Mouse (Mus musculus): Measurements from ENCODE around the gene Tead1. TPM values are rescaled to one million over a fixed set of nuclear protein-coding genes. Genes with fewer than 3 reads are reported as not detected.

Tead1 gene
- total and polyA plus RNA-seq, 3 experiments: 39.5 to 195 (median 169) TPM

DNA sequence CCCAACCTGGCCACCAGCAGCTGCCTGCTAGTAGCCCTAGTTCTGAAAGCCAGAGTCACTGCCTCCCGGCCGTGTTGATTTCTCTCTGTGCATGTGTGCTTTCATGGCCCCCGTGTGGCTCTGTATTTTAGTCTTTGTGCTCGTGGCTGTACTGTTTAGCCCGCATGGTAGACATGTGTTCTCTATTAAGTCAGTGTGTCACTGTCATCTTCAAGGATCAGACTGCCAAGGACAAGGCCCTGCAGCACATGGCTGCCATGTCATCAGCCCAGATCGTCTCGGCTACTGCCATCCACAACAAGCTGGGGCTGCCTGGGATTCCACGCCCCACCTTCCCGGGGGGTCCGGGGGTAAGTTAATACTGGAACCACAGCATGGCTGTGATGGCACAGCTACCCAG lies 177.5 kb downstream of the Tead1 start:
- intact Hi-C loops (cut with DNase I): no loop called here
- Histone ChIP-seq H3K79me2 (replicated peaks; ENCODE audit: control insufficient read depth, insufficient read depth, low read length) (no peaks in the 10 kb centered on the region), H3K4me3 (no peak overlapping the region), H3K36me3 (ENCODE audit: control insufficient read depth, insufficient read depth, low read length) (peaks cover 2% of the 10 kb centered on the region; the same call in 1 of the 2 replicates), H3K4me1 (ENCODE audit: control insufficient read depth, insufficient read depth, low read length) (peaks cover 17% of the 10 kb centered on the region), H3K9ac (ENCODE audit: low read depth, low read length) (no peak overlapping the region), H3K27me3 (ENCODE audit: control insufficient read depth, insufficient read depth, low read length) (no peaks in the 10 kb centered on the region), H3K27ac (peak overlapping the region; percentile 32)
- no peak for DNase-seq
- TF ChIP-seq POLR2A (IDR thresholded peaks at IDR 0.05; ENCODE audit: insufficient read depth, low read depth, low read length): no peak
- TF ChIP-seq EP300 (IDR thresholded peaks at IDR 0.05; ENCODE audit: insufficient read depth, low read depth, low read length): no peak
- no peak for TF ChIP-seq CTCF (IDR thresholded peaks at IDR 0.05)
- WGBS: 64% methylated on average over 10 of the region's 10 CpGs

DNA sequence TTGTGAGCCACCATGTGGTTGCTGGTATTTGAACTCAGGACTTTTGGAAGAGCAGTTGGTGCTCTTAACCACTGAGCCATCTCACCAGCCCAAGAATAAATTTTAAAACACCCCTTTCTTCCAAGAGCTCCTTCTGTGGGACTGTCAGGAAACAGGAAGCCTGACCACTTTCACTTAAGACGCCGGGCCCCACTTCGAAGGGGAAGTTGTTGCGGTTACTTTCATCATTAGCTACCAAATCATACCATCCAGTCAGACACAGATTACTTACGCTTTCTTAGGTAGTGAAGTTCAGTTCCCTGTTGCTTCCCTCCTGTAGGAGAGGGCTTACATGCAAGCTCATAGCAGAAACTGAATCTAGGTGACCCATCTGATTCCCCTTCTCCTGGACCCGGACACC lies 180.8 kb downstream of the Tead1 start:
- intact Hi-C loops (cut with DNase I): no loop called here

GRCm38 (mm10) chr7:112862086-112862485 lies 183.0 kb downstream of the Tead1 start:
- intact Hi-C loops (cut with DNase I): no loop called here
- TF ChIP-seq EP300 (IDR thresholded peaks at IDR 0.05; ENCODE audit: insufficient read depth, low read depth, low read length) (no peak), POLR2A (IDR thresholded peaks at IDR 0.05; ENCODE audit: insufficient read depth, low read depth, low read length) (no peak), CTCF (IDR thresholded peaks at IDR 0.05) (no peak)
- no peak overlapping the region for H3K9ac ChIP-seq (ENCODE audit: low read depth, low read length)
- DNase-seq: no peak
- H3K27me3 ChIP-seq (ENCODE audit: control insufficient read depth, insufficient read depth, low read length): no peaks in the 10 kb centered on the region
- no peak overlapping the region for H3K27ac ChIP-seq
- H3K36me3 ChIP-seq (ENCODE audit: control insufficient read depth, insufficient read depth, low read length): no peaks in the 10 kb centered on the region
- WGBS: 92% methylated on average over 5 of the region's 5 CpGs
- no peak overlapping the region for H3K4me3 ChIP-seq
- 0 out of 2 replicates have a peak, but pooled peaks cover 1% of the 10 kb centered on the region for H3K4me1 ChIP-seq (ENCODE audit: control insufficient read depth, insufficient read depth, low read length)
- H3K79me2 ChIP-seq (replicated peaks; ENCODE audit: control insufficient read depth, insufficient read depth, low read length): no peaks in the 10 kb centered on the region

More for the DNA sequence above, 180.8 kb downstream of the Tead1 start:
- no peak for DNase-seq
- Histone ChIP-seq H3K4me3 (no peak overlapping the region), H3K4me1 (ENCODE audit: control insufficient read depth, insufficient read depth, low read length) (peaks cover 11% of the 10 kb centered on the region), H3K36me3 (ENCODE audit: control insufficient read depth, insufficient read depth, low read length) (0 out of 2 replicates have a peak, but pooled peaks cover 2% of the 10 kb centered on the region), H3K79me2 (replicated peaks; ENCODE audit: control insufficient read depth, insufficient read depth, low read length) (no peaks in the 10 kb centered on the region), H3K27me3 (ENCODE audit: control insufficient read depth, insufficient read depth, low read length) (no peaks in the 10 kb centered on the region), H3K9ac (ENCODE audit: low read depth, low read length) (no peak overlapping the region), H3K27ac (no peak overlapping the region)
- no peak for TF ChIP-seq CTCF (IDR thresholded peaks at IDR 0.05)
- TF ChIP-seq EP300 (IDR thresholded peaks at IDR 0.05; ENCODE audit: insufficient read depth, low read depth, low read length): no peak
- no peak for TF ChIP-seq POLR2A (IDR thresholded peaks at IDR 0.05; ENCODE audit: insufficient read depth, low read depth, low read length)
- WGBS: 52% methylated on average over 6 of the region's 6 CpGs

DNA sequence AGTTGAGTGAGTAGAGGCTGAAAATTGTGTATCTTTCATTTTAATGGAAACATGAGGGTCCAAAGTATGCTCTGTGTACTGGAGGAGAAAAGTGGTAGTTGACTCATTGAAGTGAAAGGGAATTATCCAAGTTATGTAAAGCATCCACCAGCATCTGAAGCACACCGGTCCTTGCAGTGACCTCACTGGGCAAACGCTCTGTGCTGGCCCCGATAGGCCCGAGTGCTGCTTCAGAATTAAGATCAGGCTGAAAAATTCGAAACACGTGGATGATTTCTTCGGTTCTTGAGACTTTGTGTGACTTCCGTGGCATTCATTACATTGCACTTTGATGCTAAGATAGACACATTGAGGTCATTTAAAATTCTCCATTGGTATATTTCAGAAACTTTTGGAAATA lies 185.1 kb downstream of the Tead1 start:
- no peaks in the 10 kb centered on the region for H3K79me2 ChIP-seq (replicated peaks; ENCODE audit: control insufficient read depth, insufficient read depth, low read length)
- H3K4me3 ChIP-seq: no peak overlapping the region
- H3K36me3 ChIP-seq (ENCODE audit: control insufficient read depth, insufficient read depth, low read length): no peaks in the 10 kb centered on the region
- TF ChIP-seq POLR2A (IDR thresholded peaks at IDR 0.05; ENCODE audit: insufficient read depth, low read depth, low read length): no peak
- TF ChIP-seq CTCF (IDR thresholded peaks at IDR 0.05): no peak
- TF ChIP-seq EP300 (IDR thresholded peaks at IDR 0.05; ENCODE audit: insufficient read depth, low read depth, low read length): no peak
- H3K27ac ChIP-seq: no peak overlapping the region
- 67% methylated on average over 8 of the region's 8 CpGs for WGBS
- intact Hi-C loops (cut with DNase I): loop anchor here (2.0 kb wide), 1 partner anchor 185 kb away; the partner anchor contains the start of gene Tead1
- H3K9ac ChIP-seq (ENCODE audit: low read depth, low read length): no peak overlapping the region
- no peak for DNase-seq
- H3K4me1 ChIP-seq (ENCODE audit: control insufficient read depth, insufficient read depth, low read length): peaks cover 3% of the 10 kb centered on the region; the same call in 1 of the 2 replicates
- H3K27me3 ChIP-seq (ENCODE audit: control insufficient read depth, insufficient read depth, low read length): no peaks in the 10 kb centered on the region

GRCm38 (mm10) chr7:112865739-112866138 lies 186.6 kb downstream of the Tead1 start:
- H3K27ac ChIP-seq: no peak overlapping the region
- DNase-seq: peak; percentile 72 to 77
- intact Hi-C loops (cut with DNase I): loop anchor here (2.0 to 5.0 kb wide), 4 partner anchors 78 to 203 kb away; partner anchors contain the start of gene Tead1
- H3K36me3 ChIP-seq (ENCODE audit: control insufficient read depth, insufficient read depth, low read length): no peaks in the 10 kb centered on the region
- H3K9ac ChIP-seq (ENCODE audit: low read depth, low read length): no peak overlapping the region
- TF ChIP-seq EP300 (IDR thresholded peaks at IDR 0.05; ENCODE audit: insufficient read depth, low read depth, low read length): peak; percentile 75; the same call in 1 of the 2 replicates
- TF ChIP-seq CTCF (IDR thresholded peaks at IDR 0.05): peak; percentile 95
- TF ChIP-seq POLR2A (IDR thresholded peaks at IDR 0.05; ENCODE audit: insufficient read depth, low read depth, low read length): no peak
- H3K79me2 ChIP-seq (replicated peaks; ENCODE audit: control insufficient read depth, insufficient read depth, low read length): no peaks in the 10 kb centered on the region
- H3K4me1 ChIP-seq (ENCODE audit: control insufficient read depth, insufficient read depth, low read length): peaks cover 3% of the 10 kb centered on the region; the same call in 1 of the 2 replicates
- no peaks in the 10 kb centered on the region for H3K27me3 ChIP-seq (ENCODE audit: control insufficient read depth, insufficient read depth, low read length)
- 12% methylated on average over 2 of the region's 2 CpGs for WGBS
- H3K4me3 ChIP-seq: no peak overlapping the region

Data from heart, adult 2 months (tissue).